Mouse (Mus musculus) liver, embryonic 12.5 days (tissue): ENCODE measurements around the gene Krtap4-7. TPM values are rescaled to one million over a fixed set of nuclear protein-coding genes. Genes with fewer than 3 reads are reported as not detected.
"Not testable (repeated sequence)": the region's sequence is repeated elsewhere in the genome, so short reads cannot be mapped to it uniquely, and the experiment has no call there.

ENCODE experiments used
- ATAC-seq: fragments of 200-750 bp; cut with Nextera tagmentation; 2 replicates; pipeline ENCODE4 v1.8.0; 2017; ENCODE audit warnings: moderate number of reproducible peaks, mild to moderate bottlenecking, moderate library complexity
- H3K27ac ChIP-seq: fragments of 300-500 bp; sonication (generic); 2 replicates; pipeline ENCODE4 v1.5.1; 2016; ENCODE audit warnings: mild to moderate bottlenecking
- H3K27me3 ChIP-seq: fragments of 300-500 bp; sonication (generic); replicated peaks from 2 replicates; pipeline ENCODE4 v1.6.1; 2016; ENCODE audit warnings: mild to moderate bottlenecking, moderate library complexity
- H3K36me3 ChIP-seq: fragments of 300-500 bp; sonication (generic); 2 replicates; pipeline ENCODE4 v1.6.1; 2016; ENCODE audit warnings: mild to moderate bottlenecking, moderate library complexity
- H3K4me1 ChIP-seq: fragments of 300-500 bp; sonication (generic); 2 replicates; pipeline ENCODE4 v1.6.1; 2016
- H3K4me2 ChIP-seq: fragments of 300-500 bp; sonication (generic); 2 replicates; pipeline ENCODE4 v1.6.1; 2016; ENCODE audit warnings: mild to moderate bottlenecking, moderate library complexity
- H3K4me3 ChIP-seq: fragments of 300-500 bp; sonication (generic); 2 replicates; pipeline ENCODE4 v1.5.1; 2016; ENCODE audit warnings: mild to moderate bottlenecking, moderate library complexity
- H3K9ac ChIP-seq: fragments of 300-500 bp; sonication (generic); 2 replicates; pipeline ENCODE4 v1.6.1; 2016; ENCODE audit warnings: mild to moderate bottlenecking, moderate library complexity
- H3K9me3 ChIP-seq: fragments of 300-500 bp; sonication (generic); replicated peaks from 2 replicates; pipeline ENCODE4 v1.6.1; 2016; ENCODE audit warnings: mild to moderate bottlenecking, moderate library complexity
- WGBS: fragments of 180-500 bp; shearing (Covaris S2); methylation state at CpG from one replicate; pipeline ENCODE4 v1.1.7; 2016; ENCODE audit not compliant: insufficient replicate concordance; 5-methylcytosine and 5-hydroxymethylcytosine counted together
- polyA plus RNA-seq: library from polyadenylated mRNA; unstranded; fragments of >200 nt; fragmentation: Nextera tagmentation; extraction: Ambion mirVana; gene quantifications from 2 replicates; pipeline ENCODE4 v1.2.1, GENCODE M21; 2016

Gene Krtap4-7
- polyA plus RNA-seq: not detected in 2 replicates

DNA sequence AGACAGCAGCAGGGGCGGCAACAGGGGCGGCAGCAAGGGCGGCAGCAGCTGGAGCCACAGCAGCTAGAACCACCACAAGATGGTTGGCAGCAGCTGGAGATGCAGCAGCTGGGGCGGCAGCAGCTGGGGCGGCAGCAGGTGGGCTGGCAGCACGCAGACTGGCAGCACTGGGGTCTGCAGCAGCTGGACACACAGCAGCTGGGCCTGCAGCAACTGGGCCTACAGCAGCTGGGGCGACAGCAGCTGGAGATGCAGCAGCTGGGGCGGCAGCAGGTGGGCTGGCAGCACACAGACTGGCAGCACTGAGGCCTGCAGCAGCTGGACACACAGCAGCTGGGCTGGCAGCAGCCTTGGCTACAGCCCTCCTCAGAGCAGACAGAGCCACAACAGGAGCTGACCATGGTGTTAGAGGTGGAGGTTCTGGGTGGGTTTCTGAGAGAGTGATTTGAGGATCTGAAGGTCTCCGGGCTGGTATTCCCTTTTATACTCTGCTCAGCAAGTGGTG lies at the start of gene Krtap4-7:
Gene Krtap4-7 (minus strand): TSS at position 455 of the 505 bp plus-strand sequence.
- not testable (repeated sequence) for H3K27me3 ChIP-seq, ATAC-seq, H3K4me1 ChIP-seq, H3K27ac ChIP-seq, H3K9ac ChIP-seq, H3K9me3 ChIP-seq, H3K4me3 ChIP-seq, H3K36me3 ChIP-seq, H3K4me2 ChIP-seq
- WGBS: 75% methylated on average over 9 of the region's 9 CpGs

DNA sequence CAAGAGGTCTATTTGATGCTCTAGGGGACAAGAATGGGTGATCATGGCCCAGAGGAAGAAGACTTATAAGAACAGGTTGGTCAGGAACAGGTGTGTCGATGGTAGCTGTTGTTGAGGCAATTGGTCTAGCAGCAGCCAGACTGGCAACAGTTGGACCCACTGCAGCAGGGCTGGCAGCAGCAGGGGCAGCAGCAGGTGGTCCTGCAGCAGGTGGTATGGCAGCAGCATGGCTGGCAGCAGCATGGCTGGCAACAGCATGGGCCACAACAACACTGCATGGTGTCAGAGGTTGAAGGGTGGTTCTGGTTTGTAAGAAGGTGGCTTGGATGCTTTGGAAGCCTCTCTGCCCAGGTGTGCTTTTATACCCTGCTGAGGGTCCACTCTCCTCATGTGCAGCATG lies 46.6 kb upstream of the Krtap4-7 start, which contains the start of gene Gm14190:
Gene Gm14190 (minus strand): TSS at position 278 of the 400 bp plus-strand sequence.
- no peaks in the 10 kb centered on the region for H3K4me1 ChIP-seq
- 67% methylated on average over 1 of the region's 1 CpGs for WGBS
- H3K9ac ChIP-seq: no peak within 1 kb of the TSS
- H3K27ac ChIP-seq: no peak within 1 kb of the TSS
- no peak for ATAC-seq
- H3K27me3 ChIP-seq: no peaks in the 10 kb centered on the region
- H3K9me3 ChIP-seq: no peaks in the 10 kb centered on the region
- H3K4me3 ChIP-seq: no peak within 1 kb of the TSS
- no peak within 1 kb of the TSS for H3K4me2 ChIP-seq
- no peaks in the 10 kb centered on the region for H3K36me3 ChIP-seq

DNA sequence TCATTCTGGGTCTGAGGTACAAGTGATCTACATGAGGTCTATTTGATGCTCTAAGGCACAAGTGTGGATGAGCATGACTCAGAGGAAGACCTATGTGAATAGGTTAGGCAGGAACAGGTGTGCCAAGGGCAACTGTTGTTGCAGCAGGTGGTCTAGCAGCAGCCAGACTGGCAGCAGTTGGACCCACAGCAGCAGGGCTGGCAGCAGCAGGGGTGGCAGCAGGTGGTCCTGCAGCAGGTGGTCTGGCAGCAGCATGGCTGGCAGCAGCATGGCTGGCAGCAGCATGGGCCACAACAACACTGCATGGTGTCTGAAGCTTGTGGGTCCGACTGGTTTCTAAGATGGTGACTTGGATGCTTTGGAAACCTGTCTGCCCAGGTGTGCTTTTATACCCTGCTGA lies 41.3 kb upstream of the Krtap4-7 start:
- not testable (repeated sequence) for H3K9me3 ChIP-seq, H3K4me3 ChIP-seq, H3K27me3 ChIP-seq, H3K4me1 ChIP-seq, H3K36me3 ChIP-seq, H3K27ac ChIP-seq, H3K9ac ChIP-seq, ATAC-seq, H3K4me2 ChIP-seq
- 61% methylated on average over 1 of the region's 1 CpGs for WGBS

DNA sequence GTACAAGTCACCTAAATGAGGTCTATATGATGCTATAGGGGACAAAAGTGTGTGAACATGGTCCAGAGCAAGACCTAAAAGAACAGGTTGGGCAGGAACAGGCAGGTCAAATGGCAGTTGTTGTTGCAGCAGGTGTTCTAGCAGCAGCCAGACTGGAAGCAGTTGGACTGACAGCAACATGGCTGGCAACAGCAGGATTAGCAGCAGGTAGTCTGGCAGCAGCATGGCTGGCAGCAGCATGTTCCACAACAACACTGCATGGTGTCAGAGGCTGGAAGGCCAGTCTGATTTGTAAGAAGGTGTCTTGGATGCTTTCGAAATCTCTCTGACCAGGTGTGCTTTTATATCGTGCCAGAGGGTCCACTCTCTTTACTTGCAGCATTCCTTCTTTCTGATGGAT lies 39.6 kb upstream of the Krtap4-7 start:
- Histone ChIP-seq H3K36me3 (no peaks in the 10 kb centered on the region), H3K9me3 (no peaks in the 10 kb centered on the region), H3K4me2 (no peak overlapping the region), H3K27me3 (no peaks in the 10 kb centered on the region), H3K9ac (no peak overlapping the region), H3K4me3 (no peak overlapping the region), H3K27ac (no peak overlapping the region), H3K4me1 (no peaks in the 10 kb centered on the region)
- WGBS: 58% methylated on average over 2 of the region's 2 CpGs
- ATAC-seq: no peak

DNA sequence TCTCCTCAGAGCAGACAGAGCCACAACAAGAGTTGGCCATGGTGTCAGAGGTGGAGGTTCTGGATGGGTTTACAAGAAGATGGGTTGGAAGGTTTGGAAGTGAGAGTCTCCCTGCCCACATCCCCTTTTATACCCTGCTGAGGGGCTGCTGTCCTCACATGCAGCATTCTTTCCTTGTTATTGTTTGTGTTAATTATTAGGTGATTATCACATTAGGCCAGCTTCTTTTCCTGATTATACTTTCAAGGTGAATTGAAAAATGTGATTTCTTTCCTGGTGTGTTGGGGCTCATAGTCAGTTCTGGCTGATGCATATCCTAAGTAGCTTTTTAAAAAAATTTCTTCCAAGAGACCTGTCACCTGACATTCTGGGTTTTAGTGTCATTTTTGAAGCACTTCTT lies 22.0 kb upstream of the Krtap4-7 start, which contains the start of gene Krtap4-6:
Gene Krtap4-6 (minus strand): TSS at position 101 of the 400 bp plus-strand sequence.
- H3K36me3 ChIP-seq: no peaks in the 10 kb centered on the region
- H3K9me3 ChIP-seq: no peaks in the 10 kb centered on the region
- no peak within 1 kb of the TSS for H3K4me2 ChIP-seq
- H3K9ac ChIP-seq: no peak within 1 kb of the TSS
- H3K27ac ChIP-seq: no peak within 1 kb of the TSS
- H3K27me3 ChIP-seq: no peaks in the 10 kb centered on the region
- H3K4me3 ChIP-seq: no peak within 1 kb of the TSS
- no peak for ATAC-seq
- no peaks in the 10 kb centered on the region for H3K4me1 ChIP-seq

DNA sequence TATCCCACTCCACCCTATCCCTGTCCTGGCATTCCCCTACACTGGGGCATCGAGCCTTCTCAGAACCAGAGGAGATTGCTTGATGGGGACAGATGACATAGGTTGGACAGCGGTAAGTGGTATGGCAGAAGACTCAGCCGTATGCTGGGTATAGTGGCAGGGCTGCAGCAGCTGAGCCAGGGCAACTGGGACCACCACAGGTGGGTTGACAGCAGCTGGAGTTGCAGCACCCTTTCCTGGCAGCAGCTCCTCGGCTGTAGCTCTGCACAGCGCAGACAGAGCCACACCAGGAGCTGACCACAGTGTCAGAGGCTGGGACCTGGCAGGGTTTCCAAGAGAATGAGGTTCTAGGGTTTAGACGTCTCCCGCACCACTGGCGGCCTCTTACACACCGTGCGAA lies 18.9 kb upstream of the Krtap4-7 start:
- no peak for ATAC-seq
- Histone ChIP-seq H3K27me3 (no peaks in the 10 kb centered on the region), H3K27ac (no peak overlapping the region), H3K4me1 (no peaks in the 10 kb centered on the region), H3K9me3 (no peaks in the 10 kb centered on the region), H3K36me3 (no peaks in the 10 kb centered on the region), H3K9ac (no peak overlapping the region), H3K4me3 (no peak overlapping the region), H3K4me2 (no peak overlapping the region)
- 70% methylated on average over 10 of the region's 10 CpGs for WGBS

DNA sequence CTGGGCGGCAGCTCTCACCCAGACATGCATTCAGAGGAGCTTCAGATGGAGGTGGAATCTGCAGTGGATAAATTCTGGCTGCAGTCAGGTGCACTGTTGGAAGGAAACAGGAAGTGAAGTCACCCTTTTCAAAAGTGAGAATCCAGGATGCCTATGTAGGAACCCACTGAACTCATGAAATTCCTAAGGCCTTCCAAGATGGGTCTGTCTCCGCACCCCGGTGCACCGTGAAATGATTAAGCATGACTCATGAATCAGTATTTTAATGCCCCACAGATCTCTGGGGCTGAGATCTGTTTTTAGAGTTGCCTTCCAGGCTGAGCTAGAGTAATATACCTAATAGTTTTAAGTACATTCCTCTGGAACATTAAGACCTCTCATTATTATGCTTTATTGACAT lies 15.4 kb upstream of the Krtap4-7 start:
- H3K4me1 ChIP-seq: no peaks in the 10 kb centered on the region
- H3K27me3 ChIP-seq: no peaks in the 10 kb centered on the region
- no peak overlapping the region for H3K4me2 ChIP-seq
- 73% methylated on average over 4 of the region's 4 CpGs for WGBS
- H3K36me3 ChIP-seq: no peaks in the 10 kb centered on the region
- no peaks in the 10 kb centered on the region for H3K9me3 ChIP-seq
- ATAC-seq: no peak
- no peak overlapping the region for H3K27ac ChIP-seq
- no peak overlapping the region for H3K9ac ChIP-seq
- H3K4me3 ChIP-seq: no peak overlapping the region

DNA sequence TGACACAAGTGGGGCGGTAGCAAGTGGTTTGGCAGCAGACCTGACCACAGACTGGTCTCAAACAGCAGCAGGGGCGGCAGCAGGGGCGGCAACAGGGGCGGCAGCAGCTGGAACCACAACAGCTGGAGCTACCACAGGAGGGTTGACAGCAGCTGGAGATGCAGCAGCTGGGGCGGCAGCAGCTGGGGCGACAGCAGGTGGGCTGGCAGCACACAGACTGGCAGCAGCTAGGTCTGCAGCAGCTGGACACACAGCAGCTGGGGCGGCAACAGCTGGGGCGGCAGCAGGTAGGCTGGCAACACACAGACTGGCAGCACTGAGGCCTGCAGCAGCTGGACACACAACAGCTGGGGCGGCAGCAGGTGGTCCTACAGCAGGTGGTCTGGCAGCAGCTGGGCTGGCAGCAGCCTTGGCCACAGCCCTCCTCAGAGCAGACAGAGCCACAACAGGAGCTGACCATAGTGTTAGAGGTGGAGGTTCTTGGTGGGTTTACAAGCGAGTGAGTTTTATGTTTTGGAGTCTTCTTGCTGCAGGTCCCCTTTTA lies 14.7 kb upstream of the Krtap4-7 start, which contains the start of gene Gm11563:
Gene Gm11563 (minus strand): TSS at position 494 of the 544 bp plus-strand sequence.
- ATAC-seq, H3K4me3 ChIP-seq, H3K4me1 ChIP-seq, H3K27ac ChIP-seq, H3K36me3 ChIP-seq, H3K27me3 ChIP-seq, H3K9me3 ChIP-seq, H3K9ac ChIP-seq, H3K4me2 ChIP-seq: not testable (repeated sequence)
- 39% methylated on average over 10 of the region's 10 CpGs for WGBS

DNA sequence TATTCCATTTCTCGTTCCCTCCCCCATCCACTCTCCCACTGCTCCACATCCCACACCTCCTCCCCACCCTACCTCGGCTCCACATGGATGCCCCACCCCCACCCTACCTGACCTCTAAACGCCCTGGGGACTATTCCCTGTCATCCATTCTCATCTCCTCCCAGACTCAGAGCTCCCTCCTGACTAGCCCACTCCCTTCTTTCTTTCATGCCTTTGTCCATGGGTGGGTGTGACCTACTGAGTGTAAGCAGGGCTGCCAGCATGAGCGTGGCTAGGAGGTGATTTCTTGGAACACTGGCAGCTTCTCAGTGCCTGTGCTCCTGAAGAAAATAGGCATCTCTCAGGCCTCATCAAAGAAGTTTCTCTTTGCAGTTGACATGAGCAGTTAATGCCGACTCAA lies 13.2 kb upstream of the Krtap4-7 start:
- no peak for ATAC-seq

DNA sequence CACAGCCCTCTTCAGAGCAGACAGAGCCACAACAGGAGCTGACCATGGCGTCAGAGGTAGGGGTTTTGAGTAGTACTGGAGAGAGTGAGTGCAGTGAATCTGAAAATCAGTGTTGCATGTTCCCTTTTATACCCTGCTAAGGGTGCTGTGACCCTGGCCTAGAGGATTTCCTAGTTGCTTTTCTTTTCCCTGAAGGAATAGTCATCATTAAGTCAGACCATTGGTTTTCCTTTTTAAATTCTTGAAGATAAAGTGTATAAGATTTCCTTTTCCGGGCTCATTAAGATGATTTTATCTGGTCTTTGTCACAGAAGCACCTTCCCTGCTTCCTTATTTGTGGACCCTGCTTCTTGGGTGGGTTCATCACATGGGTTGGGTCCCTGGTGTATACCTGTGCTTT lies 6.2 kb upstream of the Krtap4-7 start, which contains the start of gene Gm11555:
Gene Gm11555 (minus strand): TSS at position 101 of the 400 bp plus-strand sequence.
- WGBS: 50% methylated on average over 2 of the region's 2 CpGs
- Histone ChIP-seq H3K9ac (no peak within 1 kb of the TSS), H3K4me1 (no peaks in the 10 kb centered on the region), H3K4me3 (no peak within 1 kb of the TSS), H3K4me2 (no peak within 1 kb of the TSS), H3K36me3 (no peaks in the 10 kb centered on the region), H3K9me3 (no peaks in the 10 kb centered on the region), H3K27ac (no peak within 1 kb of the TSS), H3K27me3 (no peaks in the 10 kb centered on the region)
- no peak for ATAC-seq

More for the DNA sequence above, 13.2 kb upstream of the Krtap4-7 start:
- H3K4me2 ChIP-seq: no peak overlapping the region
- H3K4me3 ChIP-seq: no peak overlapping the region
- H3K27ac ChIP-seq: no peak overlapping the region
- H3K27me3 ChIP-seq: no peaks in the 10 kb centered on the region
- no peaks in the 10 kb centered on the region for H3K4me1 ChIP-seq
- no peak overlapping the region for H3K9ac ChIP-seq
- H3K9me3 ChIP-seq: no peaks in the 10 kb centered on the region
- 45% methylated on average over 5 of the region's 5 CpGs for WGBS
- H3K36me3 ChIP-seq: no peaks in the 10 kb centered on the region

DNA sequence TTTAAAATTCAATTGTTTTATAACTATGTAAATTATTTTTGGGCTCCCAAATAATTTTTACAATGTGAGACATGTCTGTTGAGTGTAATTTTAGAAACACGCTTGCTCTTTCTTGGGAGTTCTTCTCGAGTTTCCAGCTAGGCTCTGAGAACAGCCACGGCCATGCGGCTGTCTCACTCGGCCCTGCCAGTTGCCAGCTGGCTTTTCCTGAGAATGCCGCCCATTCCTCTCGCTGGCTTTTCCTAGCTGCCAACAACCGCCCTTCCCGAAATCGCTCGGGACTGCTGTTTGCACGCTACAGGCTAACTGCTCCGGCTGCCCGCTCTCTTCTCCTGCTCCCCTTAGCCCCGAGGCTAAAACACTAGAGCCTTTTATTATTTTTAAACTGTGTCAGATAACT lies 2.6 kb upstream of the Krtap4-7 start:
- Histone ChIP-seq H3K27me3 (no peaks in the 10 kb centered on the region), H3K4me2 (no peak overlapping the region), H3K9ac (no peak overlapping the region), H3K4me1 (no peaks in the 10 kb centered on the region), H3K27ac (no peak overlapping the region), H3K36me3 (no peaks in the 10 kb centered on the region), H3K4me3 (no peak overlapping the region), H3K9me3 (no peaks in the 10 kb centered on the region)
- 85% methylated on average over 15 of the region's 15 CpGs for WGBS
- no peak for ATAC-seq

DNA sequence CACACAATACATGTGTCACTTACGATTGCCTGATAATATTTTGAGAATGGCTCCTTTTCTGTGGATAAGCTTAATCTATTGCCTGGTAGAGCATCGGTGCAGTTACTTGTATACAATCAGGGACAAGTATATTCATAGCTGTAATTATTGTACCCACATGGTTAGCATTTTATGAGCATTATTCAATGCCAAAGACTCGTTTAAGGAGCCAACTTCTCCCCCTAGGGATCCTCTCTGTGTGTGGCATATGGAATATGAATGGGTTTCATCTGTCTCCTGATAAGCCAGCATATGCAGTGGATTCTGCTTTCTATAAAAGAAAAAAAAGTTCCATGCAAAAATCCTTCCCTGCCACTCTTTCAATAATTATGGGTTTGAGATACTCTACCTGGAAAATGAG lies 462 bp upstream of the Krtap4-7 start:
- 56% methylated on average over 3 of the region's 3 CpGs for WGBS
- Histone ChIP-seq H3K4me3 (no peak overlapping the region), H3K9me3 (no peaks in the 10 kb centered on the region), H3K36me3 (no peaks in the 10 kb centered on the region), H3K4me2 (no peak overlapping the region), H3K27me3 (no peaks in the 10 kb centered on the region), H3K4me1 (no peaks in the 10 kb centered on the region), H3K9ac (no peak overlapping the region), H3K27ac (no peak overlapping the region)
- no peak for ATAC-seq

DNA sequence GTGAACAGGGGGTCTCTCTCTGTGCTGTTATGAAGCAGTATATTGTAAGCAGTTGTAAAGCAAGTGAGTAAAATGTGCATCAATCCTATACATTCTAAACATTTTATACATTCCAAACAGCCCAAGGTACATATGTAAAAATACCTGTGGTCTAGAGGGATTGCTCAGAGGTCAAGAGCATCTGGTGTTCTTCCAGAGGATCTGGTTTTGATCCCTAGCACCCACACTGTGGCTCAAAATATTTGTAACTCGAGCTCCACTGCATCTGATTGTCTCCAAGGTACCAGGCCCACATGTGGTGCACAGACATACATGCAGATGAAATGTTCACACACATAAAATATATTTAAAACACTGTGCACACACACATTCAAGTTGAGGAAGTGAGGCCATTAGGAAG lies 3.0 kb downstream of the Krtap4-7 start:
- ATAC-seq: no peak

More for the DNA sequence above, 3.0 kb downstream of the Krtap4-7 start:
- 25% methylated on average over 1 of the region's 1 CpGs for WGBS
- H3K4me2 ChIP-seq: no peak overlapping the region
- H3K27ac ChIP-seq: no peak overlapping the region
- no peak overlapping the region for H3K4me3 ChIP-seq
- no peaks in the 10 kb centered on the region for H3K9me3 ChIP-seq
- no peak overlapping the region for H3K9ac ChIP-seq
- no peaks in the 10 kb centered on the region for H3K27me3 ChIP-seq
- no peaks in the 10 kb centered on the region for H3K4me1 ChIP-seq
- no peaks in the 10 kb centered on the region for H3K36me3 ChIP-seq
